14 mouse cellular contexts compared by ENCODE assay signal in genomic region chr11:44633001-44633693, GRCm38 (mm10).
"Had no signal": no experiment of that assay in that cellular context is flagged by ENCODE, and none has a peak within 500 bp of the region (broad histone marks: within the 10 kb centered on the region; RNA-seq: fewer than 3 reads in every experiment).

No protein-coding gene starts in this region.

- H3K4me1 ChIP-seq: liver, embryonic 13.5 days had no signal

- H3K9ac ChIP-seq: limb, embryonic 12.5 days; liver, embryonic 13.5 days; liver, postnatal 0 days had no signal

- H3K4me2 ChIP-seq: limb, embryonic 12.5 days; liver, embryonic 13.5 days had no signal

- H3K4me3 ChIP-seq: limb, embryonic 12.5 days; liver, embryonic 13.5 days had no signal

- H3K9me3 ChIP-seq: limb, embryonic 12.5 days; liver, embryonic 13.5 days had no signal

- ATAC-seq: intestine, embryonic 16.5 days; liver, postnatal 0 days; lung, postnatal 0 days had no signal

- H3K36me3 ChIP-seq: liver, embryonic 13.5 days had no signal

- DNase-seq: kidney, adult 8-10 months; kidney, postnatal 25 days; layer of hippocampus, adult 9-11 months; liver; liver, embryonic 13.5 days; liver, postnatal 0 days; lung, postnatal 36 days; midbrain, embryonic 14.5 days; retina, postnatal 1 day; right cerebral cortex, postnatal 14 days; thymus, postnatal 36 days had no signal

- H3K27me3 ChIP-seq: limb, embryonic 12.5 days had no signal

- H3K27ac ChIP-seq: limb, embryonic 12.5 days; liver, embryonic 13.5 days had no signal
